Mouse (Mus musculus) frontal cortex, postnatal 14 days (tissue): ENCODE measurements around the gene Adgrg5.

Experiments used
- DNase-seq, 2 experiments: peaks; one replicate each; pipeline ENCODE4 v3.0.0; 2022; ENCODE audit warnings: low spot score in 2 of 2

Gene Adgrg5

GRCm38 (mm10) chr8:94923405-94923804 is at the start of gene Adgrg5:
Adgrg5 (plus strand) TSS chr8:94923694.
- no peak for DNase-seq

- DNase-seq = peak in 1 of 2 experiments; percentile 53
These were observed 49.1 kb upstream of the Adgrg5 start for GRCm38 (mm10) chr8:94874358-94874757.

- no peak for DNase-seq
These were observed 48.2 kb upstream of the Adgrg5 start for GRCm38 (mm10) chr8:94875096-94875870.

GRCm38 (mm10) chr8:94875871-94876150 is 47.7 kb upstream of the Adgrg5 start:
- no peak for DNase-seq

GRCm38 (mm10) chr8:94876197-94876730 is 47.2 kb upstream of the Adgrg5 start, which contains the start of gene Dok4:
Dok4 (minus strand) TSS chr8:94876330.
- DNase-seq = peak in 1 of 2 experiments; percentile 36

- no peak for DNase-seq
These were observed 46.7 kb upstream of the Adgrg5 start for GRCm38 (mm10) chr8:94876820-94877219.

- no peak for DNase-seq
These were observed 42.8 kb upstream of the Adgrg5 start for GRCm38 (mm10) chr8:94880742-94881141.

GRCm38 (mm10) chr8:94888383-94889036 is 35.0 kb upstream of the Adgrg5 start:
- no peak for DNase-seq

- DNase-seq = no peak
These were observed 30.6 kb upstream of the Adgrg5 start for GRCm38 (mm10) chr8:94892917-94893316.

GRCm38 (mm10) chr8:94899262-94899661 is 24.2 kb upstream of the Adgrg5 start:
- DNase-seq = no peak

GRCm38 (mm10) chr8:94900617-94901016 is 22.9 kb upstream of the Adgrg5 start:
- DNase-seq = no peak

GRCm38 (mm10) chr8:94901031-94901430 is 22.5 kb upstream of the Adgrg5 start:
- DNase-seq = no peak

- no peak for DNase-seq
These were observed 19.8 kb upstream of the Adgrg5 start for GRCm38 (mm10) chr8:94903709-94904108.

GRCm38 (mm10) chr8:94904450-94905175 is 18.9 kb upstream of the Adgrg5 start:
- DNase-seq = peak; percentile 56 to 60

GRCm38 (mm10) chr8:94907591-94908300 is 15.7 kb upstream of the Adgrg5 start:
- DNase-seq = no peak

GRCm38 (mm10) chr8:94908847-94909246 is 14.6 kb upstream of the Adgrg5 start:
- peak in 1 of 2 experiments; percentile 64 for DNase-seq

- peak in 1 of 2 experiments; percentile 39 for DNase-seq
These were observed 10.3 kb upstream of the Adgrg5 start for GRCm38 (mm10) chr8:94913061-94913660.

GRCm38 (mm10) chr8:94914256-94914655 is 9.2 kb upstream of the Adgrg5 start:
- no peak for DNase-seq

- DNase-seq = no peak
These were observed 8.8 kb upstream of the Adgrg5 start for GRCm38 (mm10) chr8:94914701-94915101.

- DNase-seq = no peak
These were observed 7.1 kb upstream of the Adgrg5 start for GRCm38 (mm10) chr8:94916311-94916959.

- no peak for DNase-seq
These were observed 6.6 kb upstream of the Adgrg5 start for GRCm38 (mm10) chr8:94916960-94917324.
